Mouse (Mus musculus): ENCODE measurements around the gene Zfp710. TPM values are rescaled to one million over a fixed set of nuclear protein-coding genes. Genes with fewer than 3 reads are reported as not detected.
"Not testable (repeated sequence)": the region's sequence is repeated elsewhere in the genome, so short reads cannot be mapped to it uniquely, and the experiment has no call there.

The Zfp710 gene
- polyA plus RNA-seq, 1 experiment: 28.1 TPM

GRCm38 (mm10) chr7:80039699-80040098, 15.1 kb downstream of the Zfp710 start:
- Histone ChIP-seq H3K4me3 (replicated peaks; ENCODE audit: control insufficient read depth, low read depth, low read length) (no peak overlapping the region), H3K4me1 (ENCODE audit: control insufficient read depth, insufficient read depth, low read length) (peaks cover 8% of the 10 kb centered on the region; the same call in 1 of the 2 replicates), H3K27ac (ENCODE audit: control insufficient read depth, insufficient read depth, low read depth, low read length, poor library complexity) (no peak overlapping the region)
- TF ChIP-seq POLR2A (IDR thresholded peaks at IDR 0.05; ENCODE audit: borderline replicate concordance, control insufficient read depth, low read depth, low read length): no peak
- no peak for TF ChIP-seq CTCF (IDR thresholded peaks at IDR 0.05; ENCODE audit: control insufficient read depth, insufficient read depth, low read length)
- 85% methylated on average over 8 of the region's 8 CpGs for WGBS

- Histone ChIP-seq H3K4me1 (ENCODE audit: control insufficient read depth, insufficient read depth, low read length) (peaks cover 12% of the 10 kb centered on the region), H3K27ac (ENCODE audit: control insufficient read depth, insufficient read depth, low read depth, low read length, poor library complexity) (peak overlapping the region; percentile 37; the same call in 1 of the 2 replicates), H3K4me3 (replicated peaks; ENCODE audit: control insufficient read depth, low read depth, low read length) (no peak overlapping the region)
- TF ChIP-seq CTCF (IDR thresholded peaks at IDR 0.05; ENCODE audit: control insufficient read depth, insufficient read depth, low read length) (no peak), POLR2A (IDR thresholded peaks at IDR 0.05; ENCODE audit: borderline replicate concordance, control insufficient read depth, low read depth, low read length) (no peak)
- WGBS: 11% methylated on average over 7 of the region's 7 CpGs
These were observed 19.6 kb downstream of the Zfp710 start for GRCm38 (mm10) chr7:80044170-80044569.

- WGBS: 86% methylated on average over 4 of the region's 4 CpGs
- Histone ChIP-seq H3K4me3 (replicated peaks; ENCODE audit: control insufficient read depth, low read depth, low read length) (no peak overlapping the region), H3K27ac (ENCODE audit: control insufficient read depth, insufficient read depth, low read depth, low read length, poor library complexity) (no peak overlapping the region), H3K4me1 (ENCODE audit: control insufficient read depth, insufficient read depth, low read length) (peaks cover 12% of the 10 kb centered on the region)
- TF ChIP-seq CTCF (IDR thresholded peaks at IDR 0.05; ENCODE audit: control insufficient read depth, insufficient read depth, low read length) (no peak), POLR2A (IDR thresholded peaks at IDR 0.05; ENCODE audit: borderline replicate concordance, control insufficient read depth, low read depth, low read length) (no peak)
These were observed 22.4 kb downstream of the Zfp710 start for GRCm38 (mm10) chr7:80047041-80047440.

GRCm38 (mm10) chr7:80049746-80050145, 25.1 kb downstream of the Zfp710 start:
- TF ChIP-seq POLR2A (IDR thresholded peaks at IDR 0.05; ENCODE audit: borderline replicate concordance, control insufficient read depth, low read depth, low read length): no peak
- no peak for TF ChIP-seq CTCF (IDR thresholded peaks at IDR 0.05; ENCODE audit: control insufficient read depth, insufficient read depth, low read length)
- Histone ChIP-seq H3K4me1 (ENCODE audit: control insufficient read depth, insufficient read depth, low read length) (peaks cover 6% of the 10 kb centered on the region), H3K4me3 (replicated peaks; ENCODE audit: control insufficient read depth, low read depth, low read length) (no peak overlapping the region), H3K27ac (ENCODE audit: control insufficient read depth, insufficient read depth, low read depth, low read length, poor library complexity) (no peak overlapping the region)
- WGBS: 53% methylated on average over 2 of the region's 2 CpGs

GRCm38 (mm10) chr7:80050382-80050781, 25.8 kb downstream of the Zfp710 start:
- not testable (repeated sequence) for H3K4me1 ChIP-seq (ENCODE audit: control insufficient read depth, insufficient read depth, low read length); H3K27ac ChIP-seq (ENCODE audit: control insufficient read depth, insufficient read depth, low read depth, low read length, poor library complexity); H3K4me3 ChIP-seq (replicated peaks; ENCODE audit: control insufficient read depth, low read depth, low read length)
- 93% methylated on average over 1 of the region's 1 CpGs for WGBS

GRCm38 (mm10) chr7:80051835-80052234, 27.2 kb downstream of the Zfp710 start:
- TF ChIP-seq CTCF (IDR thresholded peaks at IDR 0.05; ENCODE audit: control insufficient read depth, insufficient read depth, low read length) (no peak), POLR2A (IDR thresholded peaks at IDR 0.05; ENCODE audit: borderline replicate concordance, control insufficient read depth, low read depth, low read length) (no peak)
- WGBS: 70% methylated on average over 6 of the region's 6 CpGs
- Histone ChIP-seq H3K27ac (ENCODE audit: control insufficient read depth, insufficient read depth, low read depth, low read length, poor library complexity) (no peak overlapping the region), H3K4me3 (replicated peaks; ENCODE audit: control insufficient read depth, low read depth, low read length) (no peak overlapping the region), H3K4me1 (ENCODE audit: control insufficient read depth, insufficient read depth, low read length) (peaks cover 2% of the 10 kb centered on the region)

- H3K4me3 ChIP-seq (replicated peaks; ENCODE audit: control insufficient read depth, low read depth, low read length): no peak overlapping the region
- WGBS: 62% methylated on average over 11 of the region's 11 CpGs
- H3K27ac ChIP-seq (ENCODE audit: control insufficient read depth, insufficient read depth, low read depth, low read length, poor library complexity): no peak overlapping the region; the same call in 1 of the 2 replicates
- TF ChIP-seq POLR2A (IDR thresholded peaks at IDR 0.05; ENCODE audit: borderline replicate concordance, control insufficient read depth, low read depth, low read length): no peak
- TF ChIP-seq CTCF (IDR thresholded peaks at IDR 0.05; ENCODE audit: control insufficient read depth, insufficient read depth, low read length): no peak
- peaks cover 5% of the 10 kb centered on the region for H3K4me1 ChIP-seq (ENCODE audit: control insufficient read depth, insufficient read depth, low read length)
These were observed 27.6 kb downstream of the Zfp710 start for GRCm38 (mm10) chr7:80052261-80052660.

- H3K4me1 ChIP-seq (ENCODE audit: control insufficient read depth, insufficient read depth, low read length): peaks cover 8% of the 10 kb centered on the region
- TF ChIP-seq POLR2A (IDR thresholded peaks at IDR 0.05; ENCODE audit: borderline replicate concordance, control insufficient read depth, low read depth, low read length) (no peak), CTCF (IDR thresholded peaks at IDR 0.05; ENCODE audit: control insufficient read depth, insufficient read depth, low read length) (no peak)
- no peak overlapping the region for H3K27ac ChIP-seq (ENCODE audit: control insufficient read depth, insufficient read depth, low read depth, low read length, poor library complexity)
- H3K4me3 ChIP-seq (replicated peaks; ENCODE audit: control insufficient read depth, low read depth, low read length): no peak overlapping the region
- 82% methylated on average over 9 of the region's 9 CpGs for WGBS
These were observed 28.5 kb downstream of the Zfp710 start for GRCm38 (mm10) chr7:80053147-80053546.

GRCm38 (mm10) chr7:80055781-80056180, 31.2 kb downstream of the Zfp710 start:
- H3K4me1 ChIP-seq (ENCODE audit: control insufficient read depth, insufficient read depth, low read length): peaks cover 11% of the 10 kb centered on the region
- no peak overlapping the region for H3K27ac ChIP-seq (ENCODE audit: control insufficient read depth, insufficient read depth, low read depth, low read length, poor library complexity)
- whole genome bisulfite sequencing: 62% methylated on average over 12 of the region's 12 CpGs
- TF ChIP-seq POLR2A (IDR thresholded peaks at IDR 0.05; ENCODE audit: borderline replicate concordance, control insufficient read depth, low read depth, low read length) (no peak), CTCF (IDR thresholded peaks at IDR 0.05; ENCODE audit: control insufficient read depth, insufficient read depth, low read length) (no peak)
- H3K4me3 ChIP-seq (replicated peaks; ENCODE audit: control insufficient read depth, low read depth, low read length): no peak overlapping the region

All from bone marrow, adult 2 months (tissue).